Mouse (Mus musculus): ENCODE measurements around the gene Cd46. TPM values are rescaled to one million over a fixed set of nuclear protein-coding genes. Genes with fewer than 3 reads are reported as not detected.

Cd46 gene
- total RNA-seq (2021): 1 to 10 TPM; 2.6 to 3.9 TPM
- long read RNA-seq, partial matches to known transcripts: 0 of 1 reads
- long read RNA-seq, other reads (novel, unspliced or antisense): 1 of 1 reads

DNA sequence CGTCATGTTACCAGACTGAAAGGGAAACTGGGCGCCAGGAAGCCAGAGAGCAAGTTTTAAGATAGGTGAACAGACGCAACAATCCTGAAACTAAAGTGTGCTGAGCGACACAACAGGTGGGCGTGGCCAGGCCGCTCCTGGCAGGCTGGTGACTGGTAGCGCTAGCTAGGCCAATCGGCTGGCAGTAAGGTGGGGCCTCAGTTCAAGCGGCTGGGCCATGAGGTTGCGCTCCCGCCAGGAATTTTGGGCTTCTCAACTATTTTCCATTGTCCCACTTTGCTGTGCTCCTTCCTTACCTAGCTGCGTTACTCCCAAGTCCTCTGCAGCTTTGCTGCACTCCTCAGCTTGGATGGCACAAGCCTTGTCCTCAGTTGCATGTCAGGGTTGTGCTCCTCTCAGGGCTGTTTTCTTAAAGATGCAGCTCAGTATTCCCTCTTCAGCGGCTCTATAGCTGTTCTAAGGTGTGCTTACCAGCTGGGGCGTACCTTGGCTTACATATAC is at the start of gene Cd46:
Cd46 (minus strand) TSS at position 30 of the 501 bp plus-strand sequence.
- peak; percentile 11 to 29 for DNase-seq (ENCODE audit: low spot score in 2 of 2)

DNA sequence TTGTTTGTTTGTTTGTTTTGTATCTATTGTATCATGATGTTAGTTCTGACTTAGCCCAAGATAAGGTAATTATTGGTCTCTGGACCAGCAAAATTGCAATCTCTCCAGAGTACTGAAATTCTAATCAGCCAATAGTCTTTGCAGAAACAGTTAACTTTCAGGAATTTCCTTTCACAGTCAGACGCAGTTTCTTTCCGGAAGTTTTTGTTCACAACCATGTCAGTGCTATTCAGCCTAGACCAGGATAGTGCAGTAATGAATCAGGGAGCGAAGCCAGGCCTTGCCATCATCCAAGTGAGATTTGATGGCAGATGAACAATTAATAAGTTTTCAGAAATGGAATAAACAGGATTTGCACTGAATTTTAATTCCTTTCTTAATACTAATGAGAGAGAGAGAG is 40.0 kb upstream of the Cd46 start:
- DNase-seq (ENCODE audit: low spot score in 2 of 2): peak in 1 of 2 experiments; percentile 4

DNA sequence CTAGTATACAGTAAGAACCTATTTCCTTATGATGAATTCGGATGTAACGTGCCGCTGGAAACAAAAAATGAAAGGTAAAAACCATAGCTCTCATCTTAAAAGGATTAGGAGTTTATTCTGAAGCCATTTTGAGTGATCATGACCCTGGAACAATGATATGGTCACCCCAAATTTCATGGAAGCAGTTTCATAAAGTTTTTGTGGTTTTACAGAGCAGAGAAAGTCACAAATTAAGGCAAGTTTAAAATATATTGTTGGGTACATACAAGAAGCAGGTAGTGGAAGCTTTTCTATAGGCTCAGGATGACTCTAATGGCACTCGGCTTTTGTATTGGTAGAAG is 39.6 kb upstream of the Cd46 start:
- no peak for DNase-seq (ENCODE audit: low spot score in 2 of 2)

DNA sequence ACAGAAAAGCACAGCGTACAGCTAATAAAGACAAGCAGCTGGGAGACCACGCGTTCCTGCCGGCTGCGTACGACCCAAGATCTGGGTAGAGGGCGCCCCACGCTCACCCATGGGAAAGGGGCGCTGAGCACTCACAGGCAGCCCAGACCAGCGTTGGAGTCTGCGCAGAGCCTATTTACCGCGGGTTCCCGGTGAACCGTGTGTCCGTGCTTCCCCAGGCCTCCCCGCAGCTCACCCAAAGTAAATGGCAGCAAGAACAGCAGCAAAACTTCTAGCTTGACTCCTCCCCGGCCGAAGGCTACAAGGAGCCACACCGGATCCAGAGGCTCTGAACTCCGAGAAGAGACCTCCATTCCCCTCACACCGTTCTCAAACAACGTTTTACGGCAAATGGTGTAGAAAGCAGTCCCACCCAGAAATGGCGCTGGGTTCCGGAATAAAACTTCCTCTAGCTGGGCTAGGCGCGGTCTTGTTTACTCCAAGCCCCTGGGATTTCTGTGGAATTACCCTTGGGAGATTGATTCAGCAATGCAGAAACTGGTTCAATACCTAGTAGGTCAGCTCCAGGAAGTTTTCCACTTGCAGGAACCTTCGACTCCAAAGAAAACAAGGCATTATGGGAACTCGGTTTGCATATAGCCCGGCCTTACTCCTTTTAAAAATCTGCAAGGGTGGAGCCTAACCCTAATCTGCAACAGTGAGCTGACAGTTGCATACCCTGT is 39.1 kb upstream of the Cd46 start, which contains the start of gene Cr1l:
Cr1l (minus strand) TSS at position 634 of the 722 bp plus-strand sequence.
- peak; percentile 87 to 93 for DNase-seq (ENCODE audit: low spot score in 2 of 2)

DNA sequence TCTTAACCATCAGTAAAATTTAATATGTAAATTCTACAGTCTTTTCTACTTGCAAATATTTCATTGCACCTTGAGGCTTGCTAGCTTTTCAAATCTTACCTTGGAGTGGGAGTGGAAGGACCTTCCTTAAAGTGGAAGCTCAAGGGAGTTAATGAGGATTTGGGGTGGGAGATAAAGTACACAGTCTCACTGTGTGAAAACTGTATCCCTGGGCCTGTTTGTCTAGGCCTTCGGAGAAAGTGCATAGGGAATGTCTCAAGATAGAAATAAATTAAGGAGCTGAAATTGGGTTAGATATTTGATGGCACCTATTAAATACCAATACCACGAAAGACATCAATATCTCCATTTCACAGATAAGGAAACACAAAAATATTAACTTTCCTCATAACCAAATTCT is 38.4 kb upstream of the Cd46 start:
- no peak for DNase-seq (ENCODE audit: low spot score in 2 of 2)

DNA sequence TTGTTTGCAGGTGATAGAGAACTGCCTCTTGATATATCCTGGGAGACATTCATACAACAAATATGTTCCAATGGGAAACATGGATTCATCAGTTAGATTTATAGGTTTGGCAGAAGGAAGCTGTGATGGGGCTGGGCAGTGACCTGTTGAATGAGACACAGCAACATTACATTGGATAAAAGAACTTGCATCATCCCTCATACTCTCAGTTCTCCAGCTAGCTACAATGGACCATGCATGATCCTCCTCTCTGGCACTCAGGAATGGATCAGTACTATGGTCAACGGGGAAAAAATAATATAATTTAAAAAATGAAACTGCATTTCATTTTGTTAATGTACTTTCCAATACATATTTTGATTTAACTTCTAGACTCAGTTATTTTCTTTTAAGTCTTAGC is 37.8 kb upstream of the Cd46 start:
- DNase-seq (ENCODE audit: low spot score in 2 of 2): no peak

DNA sequence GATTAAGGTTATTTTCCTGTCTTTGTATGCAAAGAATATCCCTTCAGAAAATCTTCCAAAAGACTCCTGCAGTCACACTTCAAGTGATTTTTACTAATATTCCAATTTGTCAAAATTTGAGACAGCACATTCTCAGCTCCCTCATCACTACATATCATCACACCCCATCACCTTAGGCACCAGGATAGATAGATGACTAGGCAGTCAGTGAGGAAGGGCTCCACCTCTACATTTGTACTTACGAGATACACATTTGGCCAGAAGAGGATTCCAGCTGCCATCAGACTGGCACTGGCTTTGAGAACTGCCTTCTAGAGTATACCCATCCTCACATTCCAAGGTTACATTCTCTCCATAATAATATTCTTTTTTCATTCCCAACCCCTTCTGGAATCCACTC is 22.4 kb upstream of the Cd46 start:
- DNase-seq (ENCODE audit: low spot score in 2 of 2): no peak

DNA sequence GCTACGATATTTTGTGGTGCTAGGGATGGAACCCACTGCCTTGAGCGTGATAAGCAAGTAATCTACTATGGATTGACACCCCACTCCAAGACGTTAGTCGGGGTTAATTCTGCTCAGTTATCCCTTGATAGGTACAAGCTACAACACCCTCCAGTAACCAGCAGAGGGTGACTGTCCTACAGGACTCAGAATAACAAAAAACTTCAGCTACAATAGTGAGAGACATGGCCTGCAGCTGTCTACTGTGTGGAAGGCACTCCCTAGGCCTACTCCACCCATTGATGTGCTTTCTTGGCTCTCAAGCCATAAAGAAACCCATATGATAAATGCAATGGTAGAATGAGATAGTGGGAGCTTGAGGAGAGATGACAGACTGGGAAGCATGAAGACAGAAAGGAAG is 21.6 kb upstream of the Cd46 start:
- no peak for DNase-seq (ENCODE audit: low spot score in 2 of 2)

DNA sequence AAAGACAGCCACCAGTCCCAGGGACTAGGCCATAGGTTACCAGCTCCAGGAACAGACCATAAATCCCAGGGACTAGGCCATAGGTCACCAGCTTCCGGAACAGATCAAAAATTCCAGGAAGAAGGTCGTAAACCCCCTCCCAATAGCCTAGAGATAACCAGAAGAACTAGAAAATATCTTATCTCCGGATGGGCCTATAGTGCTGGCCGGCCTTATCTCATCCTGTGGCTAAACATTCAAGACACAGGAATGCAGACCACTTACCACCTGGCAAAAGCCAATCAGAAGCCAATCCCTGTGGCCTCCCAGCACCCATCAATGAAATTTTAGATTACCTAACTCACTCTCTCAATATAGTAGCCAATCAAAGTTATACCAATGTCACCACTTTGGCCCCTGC is 8.6 kb upstream of the Cd46 start:
- no peak for DNase-seq (ENCODE audit: low spot score in 2 of 2)

DNA sequence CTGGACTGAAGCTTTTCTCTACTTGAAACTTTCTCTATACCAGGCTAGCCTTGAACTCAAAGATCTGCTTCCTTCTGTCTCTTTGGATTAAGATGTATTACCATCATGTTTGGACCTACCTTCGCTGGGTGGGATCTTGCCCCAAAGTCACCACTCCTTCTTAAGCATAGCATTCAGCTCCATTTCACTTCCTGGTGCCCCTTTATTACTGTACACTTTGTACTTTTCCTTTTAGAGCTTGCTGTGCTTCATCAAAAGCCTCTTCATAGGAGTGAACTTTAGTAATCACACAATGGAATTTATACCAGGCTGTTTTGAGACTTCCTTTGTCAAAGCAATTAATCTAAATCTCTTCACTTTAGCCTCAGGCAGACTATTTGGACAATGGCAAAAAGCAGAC is 6.0 kb upstream of the Cd46 start:
- no peak for DNase-seq (ENCODE audit: low spot score in 2 of 2)

DNA sequence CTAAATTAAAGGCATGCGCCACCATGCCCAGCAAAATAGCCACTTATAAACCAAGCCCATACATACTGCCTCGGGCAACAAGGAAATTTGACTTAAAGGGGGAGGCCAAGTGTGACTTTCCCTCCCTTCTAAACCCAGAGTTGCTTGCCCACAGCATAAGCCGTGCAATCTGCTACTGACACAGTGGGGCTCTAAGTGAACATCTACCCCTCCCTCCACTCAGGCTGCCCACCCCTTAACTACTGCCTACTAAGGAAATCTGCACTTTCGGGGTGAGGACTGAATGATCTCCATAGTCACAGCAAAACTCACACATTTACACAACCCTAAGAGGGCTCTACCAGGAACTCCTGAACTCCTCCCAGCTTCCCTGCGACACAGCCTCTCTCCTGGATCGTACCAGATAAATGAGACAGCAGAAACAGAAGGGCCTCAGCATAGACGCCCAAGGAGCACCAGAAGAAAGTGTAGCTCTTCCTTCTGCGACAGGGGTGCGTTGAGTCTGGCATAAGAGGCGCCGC is 290 bp downstream of the Cd46 start:
- no peak for DNase-seq (ENCODE audit: low spot score in 2 of 2)

DNA sequence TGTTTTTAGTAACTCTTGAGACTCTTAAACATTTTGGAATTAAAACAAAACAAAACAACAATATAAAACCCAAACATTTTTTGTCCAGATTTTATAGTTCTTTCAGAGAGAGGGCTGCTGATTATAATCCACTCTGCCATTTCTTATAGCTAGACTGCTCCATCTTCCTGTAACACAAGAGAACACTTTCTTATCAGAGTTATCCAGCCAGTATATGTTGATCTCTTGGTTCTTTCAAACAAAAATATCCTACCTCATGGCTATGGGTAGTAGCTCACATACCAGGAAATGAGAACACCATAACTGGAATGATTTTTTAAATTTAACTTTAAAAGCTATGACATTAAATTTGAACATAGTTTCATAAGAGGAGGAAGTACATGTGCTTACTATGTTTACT is 9.9 kb downstream of the Cd46 start:
- no peak for DNase-seq (ENCODE audit: low spot score in 2 of 2)

DNA sequence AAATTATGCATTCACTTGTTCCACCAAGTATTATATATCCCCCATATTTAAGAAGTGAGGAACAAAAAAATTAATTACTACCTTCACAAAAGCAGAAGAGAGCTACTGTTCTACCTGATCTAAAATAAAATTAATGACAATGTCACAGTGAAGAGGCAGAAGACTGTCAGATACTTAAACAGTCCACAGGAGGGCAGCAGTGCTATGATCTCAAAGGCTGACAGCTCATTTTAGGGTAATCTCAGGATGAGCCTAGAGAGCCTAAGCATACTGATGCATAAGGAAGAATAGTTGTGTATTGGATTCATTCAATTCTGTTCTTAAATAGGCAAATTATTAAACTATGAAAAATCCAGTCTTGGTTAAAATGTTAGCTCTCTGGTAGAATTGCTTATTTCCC is 51.6 kb downstream of the Cd46 start:
- DNase-seq (ENCODE audit: low spot score in 2 of 2): peak in 1 of 2 experiments; percentile 72

DNA sequence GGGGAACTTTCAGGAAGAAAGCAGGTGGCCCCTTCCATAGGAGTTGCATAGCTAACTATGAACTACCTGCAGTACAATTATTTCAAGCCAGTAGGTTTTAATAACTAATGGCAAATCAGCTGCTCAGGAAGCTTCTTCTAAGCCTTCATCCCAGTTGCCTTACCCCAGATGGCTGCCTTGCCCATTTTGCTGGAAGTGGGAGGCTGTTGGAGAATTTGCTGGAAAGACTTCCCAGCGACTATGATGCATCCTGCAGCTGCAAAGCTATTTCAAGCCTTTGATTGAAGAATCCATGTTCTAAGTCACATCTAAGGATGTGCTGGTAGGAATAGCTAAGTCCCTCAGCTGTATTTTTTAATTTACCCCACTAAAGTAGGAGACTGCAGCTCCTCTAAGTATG is 53.7 kb downstream of the Cd46 start:
- peak in 1 of 2 experiments; percentile 44 for DNase-seq (ENCODE audit: low spot score in 2 of 2)

DNA sequence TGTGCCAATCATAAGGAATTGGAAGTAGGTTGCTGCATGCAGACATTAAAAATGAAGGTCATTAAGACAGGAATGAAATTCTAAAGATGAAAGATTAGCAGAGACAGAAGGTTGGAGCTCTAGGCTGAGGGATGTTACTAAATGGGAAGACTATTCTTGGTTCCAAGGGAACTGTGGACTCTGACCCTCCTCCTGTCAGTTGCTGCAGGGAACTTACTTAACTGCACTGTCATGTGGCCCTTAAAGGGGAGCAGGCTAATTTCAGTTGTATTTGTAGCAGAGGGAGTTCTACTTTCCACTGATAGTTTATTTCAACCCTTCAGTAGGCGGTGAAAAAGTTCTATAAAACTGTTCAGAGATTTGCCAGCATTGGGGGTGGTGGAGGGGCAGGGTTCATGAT is 54.1 kb downstream of the Cd46 start:
- peak in 1 of 2 experiments; percentile 13 for DNase-seq (ENCODE audit: low spot score in 2 of 2)

DNA sequence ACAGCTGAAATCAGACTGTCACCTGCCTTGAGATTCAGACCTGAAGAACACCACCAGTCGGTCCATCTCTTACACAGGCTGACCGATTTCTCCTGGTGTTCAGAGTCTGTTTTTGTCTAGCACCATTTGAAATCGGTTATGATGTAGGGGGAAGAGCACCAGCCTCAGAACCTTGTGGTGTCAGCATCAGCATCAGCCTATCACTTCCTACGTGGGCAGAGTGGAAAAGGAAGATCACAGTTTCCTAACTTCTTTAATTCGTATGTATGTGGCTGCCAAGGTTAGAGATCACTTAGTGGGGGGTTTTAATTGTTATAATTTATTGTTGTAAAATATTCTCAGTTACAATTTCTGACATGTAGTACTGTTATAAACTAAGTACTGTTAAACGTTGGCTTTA is 54.6 kb downstream of the Cd46 start:
- DNase-seq (ENCODE audit: low spot score in 2 of 2): no peak

DNA sequence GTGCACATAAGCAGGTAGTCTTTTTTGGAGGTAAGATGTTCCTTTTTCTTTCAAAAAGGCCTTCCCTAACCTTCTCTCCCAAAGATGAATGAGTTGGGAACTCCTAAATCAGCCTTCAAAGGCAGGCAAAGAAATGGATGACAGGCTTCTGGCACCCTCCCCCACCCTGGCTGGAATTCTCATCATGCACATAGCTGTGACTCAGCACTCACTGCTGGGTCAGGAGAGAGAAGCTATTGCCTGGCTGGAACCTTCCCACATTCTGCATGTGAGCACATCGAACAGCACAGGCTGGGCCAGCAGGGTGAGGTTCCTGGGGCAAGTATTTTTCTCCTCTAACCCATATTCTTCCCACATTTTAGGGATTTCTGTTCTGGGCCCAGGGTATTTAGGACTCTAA is 58.1 kb downstream of the Cd46 start:
- peak in 1 of 2 experiments; percentile 74 for DNase-seq (ENCODE audit: low spot score in 2 of 2)

DNA sequence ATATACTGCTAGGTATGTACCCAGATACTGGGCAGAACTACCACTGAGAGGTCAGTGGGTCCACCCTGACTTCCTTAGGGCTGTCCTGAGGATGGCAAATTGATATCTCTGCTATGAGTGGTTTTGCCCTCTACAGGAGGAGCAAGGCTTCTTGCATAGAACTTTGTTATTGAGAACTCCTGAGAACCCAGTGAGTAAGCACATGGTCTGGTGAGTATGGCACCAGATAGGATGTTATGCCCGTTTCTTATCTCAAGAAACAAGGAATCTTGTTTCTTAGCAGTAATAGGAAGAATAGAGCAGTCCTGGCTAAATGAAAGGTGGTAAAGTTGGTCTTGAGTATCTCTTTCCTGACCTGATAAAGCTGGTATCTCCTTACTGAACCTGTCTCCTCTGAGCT is 59.3 kb downstream of the Cd46 start:
- DNase-seq (ENCODE audit: low spot score in 2 of 2): no peak

DNA sequence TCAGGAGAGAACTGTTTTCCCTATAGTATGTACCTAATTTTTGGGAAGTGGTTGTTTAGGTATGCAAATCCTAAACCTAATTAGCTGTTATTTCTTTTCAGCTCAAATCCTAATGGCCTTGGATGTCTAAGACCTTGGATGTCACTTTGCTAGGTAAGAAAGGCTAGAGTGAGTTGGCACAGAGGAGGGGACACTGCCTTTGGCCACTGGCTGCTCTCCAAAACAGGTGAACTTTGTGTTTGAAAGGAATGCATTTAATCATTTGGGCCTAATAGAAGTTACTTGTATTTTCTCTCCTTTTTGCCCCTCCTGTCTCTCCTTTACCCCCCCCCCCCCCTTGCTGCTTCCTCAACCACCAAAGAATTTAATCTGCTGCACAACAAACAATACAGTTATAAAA is 60.3 kb downstream of the Cd46 start:
- DNase-seq (ENCODE audit: low spot score in 2 of 2): no peak

DNA sequence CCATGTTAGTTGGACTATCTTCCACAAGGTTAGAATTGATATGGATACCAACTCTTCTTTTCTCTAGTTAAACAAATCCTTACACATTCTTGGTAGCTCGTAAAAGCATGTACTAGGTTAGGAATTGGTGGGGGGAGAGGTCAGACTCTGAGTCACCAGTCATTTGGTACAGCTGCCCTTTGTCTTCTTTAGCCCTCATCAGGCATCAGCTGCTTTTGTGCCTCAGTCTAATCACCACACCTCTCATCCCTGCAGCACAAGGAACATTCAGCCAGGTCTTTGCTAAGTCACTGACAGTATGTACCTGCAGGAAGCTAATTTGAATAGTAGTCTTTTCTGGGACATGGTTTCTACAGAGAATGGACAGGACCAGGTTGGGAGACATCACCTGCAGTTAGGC is 64.5 kb downstream of the Cd46 start:
- no peak for DNase-seq (ENCODE audit: low spot score in 2 of 2)

DNA sequence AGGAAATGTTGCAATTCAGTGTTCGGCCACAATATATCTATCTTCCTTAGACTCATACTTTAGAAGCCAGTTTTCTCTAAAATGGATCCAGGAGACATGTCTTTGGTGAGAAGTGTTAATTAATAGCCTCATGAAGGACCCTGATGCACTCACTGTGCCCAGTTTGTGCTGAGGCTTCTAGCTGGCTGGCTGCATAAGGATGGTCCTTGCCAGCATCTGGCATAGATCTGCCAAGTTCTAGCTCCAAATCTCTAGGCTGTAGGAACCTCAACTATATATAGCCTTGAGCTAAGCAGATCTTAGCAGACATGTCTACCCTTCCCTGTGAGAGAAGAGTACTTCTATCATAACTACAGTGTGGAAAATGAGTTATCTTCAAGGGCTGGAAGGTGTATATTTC is 68.2 kb downstream of the Cd46 start:
- DNase-seq (ENCODE audit: low spot score in 2 of 2): no peak

DNA sequence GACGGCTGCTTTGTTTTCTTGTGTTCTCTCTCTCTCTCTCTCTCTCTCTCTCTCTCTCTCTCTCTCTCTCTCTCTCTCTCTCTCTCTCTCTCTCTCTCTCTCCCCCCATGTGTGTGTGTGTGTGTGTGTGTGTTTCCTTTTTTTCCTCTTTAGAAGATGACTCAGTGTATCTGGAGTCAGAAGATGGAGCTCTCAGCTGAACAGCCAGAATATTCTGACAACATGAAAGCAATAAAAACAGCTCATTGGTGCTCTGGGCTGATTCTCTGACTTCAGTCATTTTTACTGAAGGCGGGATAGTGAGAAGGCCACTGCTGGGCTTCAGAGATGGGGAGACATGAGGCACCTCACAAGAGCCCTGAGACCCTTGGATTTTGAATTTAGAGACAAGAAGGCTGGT is 70.2 kb downstream of the Cd46 start:
- DNase-seq (ENCODE audit: low spot score in 2 of 2): no peak

DNA sequence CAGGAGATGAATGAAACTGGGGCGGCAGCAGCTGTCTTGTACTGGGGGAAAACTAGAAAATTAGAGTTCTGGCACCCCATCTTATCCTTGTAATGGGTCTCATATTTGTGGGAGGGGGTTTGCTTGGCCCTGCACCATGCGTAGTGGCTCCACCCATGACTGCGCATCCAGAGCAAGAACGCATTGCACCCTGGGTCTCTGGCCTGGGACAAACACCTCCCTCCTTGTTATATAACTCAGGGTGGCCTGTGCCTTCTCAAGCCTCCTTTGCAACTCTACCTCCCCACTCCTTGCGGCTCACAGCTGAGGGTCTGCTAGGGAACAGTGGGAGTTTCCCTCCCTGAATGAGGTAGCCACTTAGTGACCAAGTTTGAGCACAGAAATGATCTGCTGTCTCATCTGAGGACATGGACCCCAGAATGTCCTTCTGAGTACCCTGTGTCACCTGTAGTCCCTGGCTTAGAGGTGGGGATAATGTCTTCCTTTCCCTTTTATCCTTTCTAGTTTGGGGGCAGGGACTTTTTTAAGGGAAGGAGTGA is 72.9 kb downstream of the Cd46 start:
- no peak for DNase-seq (ENCODE audit: low spot score in 2 of 2)

Measured in layer of hippocampus, adult 18-20 months (tissue).